In genomic region chr10:25707951-25708350, GRCm38 (mm10) we compare ENCODE assay signal across 12 mouse cellular contexts.
DNase-seq lines count a peak whose midpoint lies in the region; ATAC-seq and TF ChIP-seq lines count a peak whose summit lies in the region.
"Had no signal": no experiment of that assay in that cellular context is flagged by ENCODE, and none has a peak within 500 bp of the region (broad histone marks: within the 10 kb centered on the region; RNA-seq: fewer than 3 reads in every experiment).

No protein-coding gene starts in this region.

- TF ChIP-seq CTCF in forebrain, postnatal 0 days (IDR thresholded peaks at IDR 0.05; ENCODE audit: low read depth): no peak

- 52% methylated on average over 7 of the region's 7 CpGs for WGBS in hindbrain, embryonic 16.5 days
- WGBS in hindbrain, embryonic 12.5 days: 47% methylated on average over 7 of the region's 7 CpGs
- WGBS in forebrain, postnatal 0 days: 53% methylated on average over 7 of the region's 7 CpGs

- H3K9me3 ChIP-seq in hindbrain, embryonic 16.5 days (ENCODE audit: control insufficient read depth, low read length): no peaks in the 10 kb centered on the region
- H3K9me3 ChIP-seq in hindbrain, embryonic 12.5 days (replicated peaks): no peaks in the 10 kb centered on the region
- no peaks in the 10 kb centered on the region for H3K9me3 ChIP-seq in forebrain, postnatal 0 days (ENCODE audit: low read length)
- H3K9me3 ChIP-seq: neural tube, embryonic 13.5 days had no signal

- peak; percentile 26 for DNase-seq in right cerebral cortex, adult 18-20 months
- DNase-seq in right cerebral cortex, postnatal 36 days (ENCODE audit: low spot score in 2 of 2): no peak
- DNase-seq in forebrain, postnatal 0 days: peak; percentile 20
- DNase-seq in right cerebral cortex, postnatal 4 days: peak; percentile 10
- DNase-seq in MN1 (ENCODE audit: low spot score): no peak
- DNase-seq: adrenal gland, postnatal 14 days; lung, postnatal 10 days had no signal

- H3K27ac ChIP-seq in hindbrain, embryonic 16.5 days (ENCODE audit: low read depth, low read length): no peak overlapping the region
- no peak overlapping the region for H3K27ac ChIP-seq in hindbrain, embryonic 12.5 days
- H3K27ac ChIP-seq in forebrain, postnatal 0 days (ENCODE audit: low read depth, low read length): no peak overlapping the region
- H3K27ac ChIP-seq: neural tube, embryonic 13.5 days had no signal

- H3K4me3 ChIP-seq in hindbrain, embryonic 16.5 days (ENCODE audit: low read length): no peak overlapping the region
- no peak overlapping the region for H3K4me3 ChIP-seq in hindbrain, embryonic 12.5 days
- no peak overlapping the region for H3K4me3 ChIP-seq in forebrain, postnatal 0 days (ENCODE audit: low read depth, low read length)
- H3K4me3 ChIP-seq: neural tube, embryonic 13.5 days had no signal

- H3K9ac ChIP-seq in hindbrain, embryonic 16.5 days (ENCODE audit: low read depth, low read length): no peak overlapping the region
- no peak overlapping the region for H3K9ac ChIP-seq in hindbrain, embryonic 12.5 days
- H3K9ac ChIP-seq in forebrain, postnatal 0 days: no peak overlapping the region
- H3K9ac ChIP-seq: neural tube, embryonic 13.5 days had no signal

- no peaks in the 10 kb centered on the region for H3K27me3 ChIP-seq in hindbrain, embryonic 16.5 days (replicated peaks; ENCODE audit: control insufficient read depth, insufficient read depth, low read length)
- no peaks in the 10 kb centered on the region for H3K27me3 ChIP-seq in hindbrain, embryonic 12.5 days
- no peaks in the 10 kb centered on the region for H3K27me3 ChIP-seq in forebrain, postnatal 0 days (ENCODE audit: insufficient read depth, low read length)
- H3K27me3 ChIP-seq: neural tube, embryonic 13.5 days had no signal

- H3K4me2 ChIP-seq in hindbrain, embryonic 16.5 days (ENCODE audit: low read length): no peak overlapping the region
- H3K4me2 ChIP-seq in hindbrain, embryonic 12.5 days (replicated peaks): no peak overlapping the region
- no peak overlapping the region for H3K4me2 ChIP-seq in forebrain, postnatal 0 days (ENCODE audit: low read depth)
- H3K4me2 ChIP-seq: neural tube, embryonic 13.5 days had no signal

- 0 out of 2 replicates have a peak, but pooled peaks have one; percentile 48 for ATAC-seq in hindbrain, embryonic 16.5 days
- ATAC-seq in hindbrain, embryonic 12.5 days (ENCODE audit: low FRiP score): no peak
- peak; percentile 32 for ATAC-seq in forebrain, postnatal 0 days
- ATAC-seq in megakaryocyte-erythroid progenitor cell, adult 5-6 weeks (replicated peaks; ENCODE audit: low FRiP score, low TSS enrichment, poor library complexity, severe bottlenecking): no peak
- ATAC-seq: intestine, embryonic 16.5 days had no signal

- no peaks in the 10 kb centered on the region for H3K36me3 ChIP-seq in hindbrain, embryonic 16.5 days (ENCODE audit: control insufficient read depth, insufficient read depth, low read length)
- no peaks in the 10 kb centered on the region for H3K36me3 ChIP-seq in hindbrain, embryonic 12.5 days
- H3K36me3 ChIP-seq in forebrain, postnatal 0 days (ENCODE audit: insufficient read depth): no peaks in the 10 kb centered on the region
- H3K36me3 ChIP-seq: neural tube, embryonic 13.5 days had no signal

- no peaks in the 10 kb centered on the region for H3K4me1 ChIP-seq in hindbrain, embryonic 16.5 days (ENCODE audit: control insufficient read depth, insufficient read depth, low read depth, low read length)
- no peaks in the 10 kb centered on the region for H3K4me1 ChIP-seq in hindbrain, embryonic 12.5 days
- no peaks in the 10 kb centered on the region for H3K4me1 ChIP-seq in forebrain, postnatal 0 days (ENCODE audit: insufficient read depth)
- H3K4me1 ChIP-seq: neural tube, embryonic 13.5 days had no signal

Comparison
In these comparisons a context has a peak if more than half of its experiments do, and no peak if none do; other contexts are left out.
1. ATAC-seq: peak in hindbrain, embryonic 16.5 days (single experiment) and forebrain, postnatal 0 days (single experiment); none in hindbrain, embryonic 12.5 days (single experiment) and megakaryocyte-erythroid progenitor cell, adult 5-6 weeks (single experiment).
2. DNase-seq: peak in right cerebral cortex, adult 18-20 months (single experiment), forebrain, postnatal 0 days (single experiment) and right cerebral cortex, postnatal 4 days (single experiment); none in right cerebral cortex, postnatal 36 days (0 of 2) and MN1 (single experiment).